Mouse (Mus musculus) right cerebral cortex, adult 2 months (tissue): ENCODE measurements around the gene Gm8265.
"Not testable (repeated sequence)": the region's sequence is repeated elsewhere in the genome, so short reads cannot be mapped to it uniquely, and the experiment has no call there.

Experiments
- DNase-seq, 2 experiments: peaks; one replicate each; pipeline ENCODE4 v3.0.0; 2021 to 2022; ENCODE audit warnings: low spot score in 2 of 2

Gene Gm8265

DNA sequence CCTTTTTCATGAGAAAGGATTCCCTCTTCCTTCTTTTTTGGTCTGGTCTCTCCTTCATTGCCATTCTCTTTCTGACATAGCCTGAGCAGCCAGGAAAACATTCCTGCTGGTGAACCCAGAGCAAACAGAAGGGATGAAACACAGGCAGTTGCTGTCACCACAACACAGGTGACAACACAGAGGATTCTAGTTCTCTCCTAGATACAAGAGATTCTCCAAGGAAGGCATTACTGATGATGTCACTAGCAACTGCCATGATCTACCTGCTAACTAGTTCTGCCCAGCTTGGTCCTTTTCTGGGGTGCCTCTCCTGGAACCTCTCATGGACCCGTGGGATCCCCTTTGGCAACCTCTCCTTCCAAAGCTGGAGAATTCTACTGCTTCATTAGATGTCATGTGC lies at the start of gene Gm8265:
Gm8265 (minus strand) TSS at position 101 of the 400 bp plus-strand sequence.
- DNase-seq, result not testable (repeated sequence)
